Mouse (Mus musculus): Measurements from ENCODE around the gene Pmp22.

DNA sequence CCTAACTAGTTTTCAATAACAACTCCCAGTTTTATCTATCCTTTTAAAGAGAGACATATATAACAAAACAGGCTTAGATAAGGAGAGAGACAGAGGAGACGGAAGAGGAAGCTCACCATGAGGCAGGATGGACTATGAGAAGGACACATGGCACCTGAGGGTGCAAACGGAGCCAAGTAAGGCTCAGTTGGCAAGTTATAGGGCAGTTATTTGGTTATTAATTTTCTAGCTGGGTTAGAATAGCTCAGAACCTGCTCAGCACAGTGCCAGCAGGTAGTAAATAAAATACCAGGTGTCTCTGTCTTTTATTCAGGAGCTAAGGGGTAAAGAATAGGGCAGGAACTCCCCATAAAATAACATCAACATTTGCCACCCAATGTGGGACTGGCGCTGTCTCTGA, 30.8 kb upstream of the Pmp22 start:
- TF ChIP-seq TAL1 (IDR thresholded peaks at IDR 0.05; ENCODE audit: low read length) (no peak), GATA1 (IDR thresholded peaks at IDR 0.05; ENCODE audit: low read length) (no peak)
